In genomic region chr10:79823011-79823410, GRCm38 (mm10) we compare ENCODE assay signal across 13 mouse cellular contexts. TPM values are rescaled to one million over a fixed set of nuclear protein-coding genes. Genes with fewer than 3 reads are reported as not detected.
DNase-seq lines count a peak whose midpoint lies in the region; ATAC-seq and TF ChIP-seq lines count a peak whose summit lies in the region.
"Had no signal": no experiment of that assay in that cellular context is flagged by ENCODE, and none has a peak within 500 bp of the region (broad histone marks: within the 10 kb centered on the region; RNA-seq: fewer than 3 reads in every experiment).

No protein-coding gene starts in this region.

- no peak overlapping the region; the same call in 1 of the 2 replicates for H3K4me3 ChIP-seq in hindbrain, embryonic 10.5 days
- H3K4me3 ChIP-seq in hindbrain, postnatal 0 days (ENCODE audit: low read length) = no peak overlapping the region
- H3K4me3 ChIP-seq in lung, embryonic 14.5 days (ENCODE audit: low read depth, low read length) = no peak overlapping the region; the same call in 1 of the 2 replicates
- peak overlapping the region; percentile 21 for H3K4me3 ChIP-seq in intestine, embryonic 14.5 days (ENCODE audit: low read depth, low read length)
- peak overlapping the region; percentile 70 for H3K4me3 ChIP-seq in small intestine, adult 2 months (ENCODE audit: low read depth, low read length)
- H3K4me3 ChIP-seq: heart, embryonic 12.5 days had no signal

- H3K4me1 ChIP-seq in hindbrain, embryonic 10.5 days (replicated peaks) = peaks cover 42% of the 10 kb centered on the region
- H3K4me1 ChIP-seq in hindbrain, postnatal 0 days (ENCODE audit: insufficient read depth, low read length) = no peaks in the 10 kb centered on the region
- H3K4me1 ChIP-seq in lung, embryonic 14.5 days (ENCODE audit: insufficient read depth) = no peaks in the 10 kb centered on the region
- no peaks in the 10 kb centered on the region; the same call in 1 of the 2 replicates for H3K4me1 ChIP-seq in intestine, embryonic 14.5 days (replicated peaks; ENCODE audit: control insufficient read depth, insufficient read depth, low read length)
- peaks cover 43% of the 10 kb centered on the region for H3K4me1 ChIP-seq in small intestine, adult 2 months (ENCODE audit: control insufficient read depth, insufficient read depth, insufficient read length, low read length)

- H3K4me2 ChIP-seq in hindbrain, postnatal 0 days (ENCODE audit: low read depth, low read length) = no peak overlapping the region
- H3K4me2 ChIP-seq in lung, embryonic 14.5 days = peak overlapping the region; percentile 47
- H3K4me2 ChIP-seq in intestine, embryonic 14.5 days (ENCODE audit: low read length) = peak overlapping the region; percentile 42
- H3K4me2 ChIP-seq: heart, embryonic 12.5 days had no signal

- H3K9ac ChIP-seq in hindbrain, postnatal 0 days (replicated peaks; ENCODE audit: low read length) = no peak overlapping the region
- no peak overlapping the region; the same call in 1 of the 2 replicates for H3K9ac ChIP-seq in lung, embryonic 14.5 days
- H3K9ac ChIP-seq in intestine, embryonic 14.5 days (ENCODE audit: low read length) = peak overlapping the region; percentile 37

- peak; percentile 63; the same call in 1 of the 2 replicates for TF ChIP-seq POLR2A in small intestine, adult 2 months (IDR thresholded peaks at IDR 0.05; ENCODE audit: low read depth, low read length)

- H3K27me3 ChIP-seq in hindbrain, embryonic 10.5 days (ENCODE audit: insufficient read depth, poor library complexity, severe bottlenecking) = no peaks in the 10 kb centered on the region
- no peaks in the 10 kb centered on the region for H3K27me3 ChIP-seq in hindbrain, postnatal 0 days (ENCODE audit: insufficient read depth, low read length)
- H3K27me3 ChIP-seq in lung, embryonic 14.5 days (ENCODE audit: insufficient read depth, low read length) = no peaks in the 10 kb centered on the region
- no peaks in the 10 kb centered on the region for H3K27me3 ChIP-seq in intestine, embryonic 14.5 days (replicated peaks; ENCODE audit: control insufficient read depth, insufficient read depth, low read length)
- H3K27me3 ChIP-seq in small intestine, adult 2 months (ENCODE audit: control insufficient read depth, insufficient read depth, low read length) = no peaks in the 10 kb centered on the region
- H3K27me3 ChIP-seq: heart, embryonic 12.5 days had no signal

- no peak for DNase-seq in hindbrain, embryonic 10.5 days (ENCODE audit: low spot score)
- no peak for DNase-seq in hindbrain, postnatal 0 days (ENCODE audit: low spot score)
- no peak for DNase-seq in lung, embryonic 14.5 days
- DNase-seq in lung, postnatal 25 days (ENCODE audit: low spot score) = no peak
- peak; percentile 70 for DNase-seq in intestine, embryonic 14.5 days (ENCODE audit: low spot score)
- no peak for DNase-seq in cerebellum, postnatal 10 days
- DNase-seq: cerebellum, adult 11 months; left cerebral cortex, postnatal 4 days; right cerebral cortex, postnatal 14 days had no signal

- no peak for ATAC-seq in hindbrain, postnatal 0 days
- no peak for ATAC-seq in lung, embryonic 14.5 days (ENCODE audit: insufficient read depth)
- peak; percentile 20 for ATAC-seq in intestine, embryonic 14.5 days (replicated peaks; ENCODE audit: low FRiP score, low TSS enrichment, low read depth)
- ATAC-seq in megakaryocyte progenitor cell, adult 5-6 weeks (replicated peaks; ENCODE audit: poor library complexity) = no peak
- ATAC-seq: activated CD4-positive, CD25-positive, alpha-beta regulatory T cell, adult 4 months had no signal

- 0 out of 2 replicates have a peak, but pooled peaks cover 5% of the 10 kb centered on the region for H3K9me3 ChIP-seq in hindbrain, embryonic 10.5 days
- no peaks in the 10 kb centered on the region for H3K9me3 ChIP-seq in hindbrain, postnatal 0 days (ENCODE audit: low read length)
- no peaks in the 10 kb centered on the region for H3K9me3 ChIP-seq in lung, embryonic 14.5 days (ENCODE audit: low read depth, low read length)
- no peaks in the 10 kb centered on the region for H3K9me3 ChIP-seq in intestine, embryonic 14.5 days (ENCODE audit: control insufficient read depth, low read length)
- H3K9me3 ChIP-seq: heart, embryonic 12.5 days had no signal

- H3K27ac ChIP-seq in hindbrain, embryonic 10.5 days = peak overlapping the region; percentile 69
- H3K27ac ChIP-seq in hindbrain, postnatal 0 days = no peak overlapping the region
- no peak overlapping the region for H3K27ac ChIP-seq in lung, embryonic 14.5 days (ENCODE audit: low read depth)
- H3K27ac ChIP-seq in intestine, embryonic 14.5 days (ENCODE audit: low read depth) = peak overlapping the region; percentile 81
- peak overlapping the region; percentile 99 for H3K27ac ChIP-seq in small intestine, adult 2 months (ENCODE audit: insufficient read depth, low read depth, low read length)

- peaks cover 30% of the 10 kb centered on the region for H3K36me3 ChIP-seq in hindbrain, embryonic 10.5 days
- peaks cover 14% of the 10 kb centered on the region; the same call in 1 of the 2 replicates for H3K36me3 ChIP-seq in hindbrain, postnatal 0 days (ENCODE audit: insufficient read depth, low read length)
- H3K36me3 ChIP-seq in lung, embryonic 14.5 days (ENCODE audit: insufficient read depth) = peaks cover 24% of the 10 kb centered on the region
- H3K36me3 ChIP-seq in intestine, embryonic 14.5 days (ENCODE audit: control insufficient read depth, insufficient read depth, low read length) = peaks cover 11% of the 10 kb centered on the region
- H3K36me3 ChIP-seq in small intestine, adult 2 months (ENCODE audit: control insufficient read depth, insufficient read depth, low read length) = peaks cover 33% of the 10 kb centered on the region

- TF ChIP-seq CTCF in hindbrain, postnatal 0 days (IDR thresholded peaks at IDR 0.05; ENCODE audit: low read depth) = no peak
- no peak for TF ChIP-seq CTCF in lung, embryonic 14.5 days (IDR thresholded peaks at IDR 0.05; ENCODE audit: low read depth)
- TF ChIP-seq CTCF in small intestine, adult 2 months (IDR thresholded peaks at IDR 0.05; ENCODE audit: extremely low read depth, insufficient read length, insufficient replicate concordance, low read depth, low read length) = no peak

- 77% methylated on average over 6 of the region's 6 CpGs for WGBS in hindbrain, embryonic 10.5 days
- WGBS in hindbrain, postnatal 0 days = 78% methylated on average over 6 of the region's 6 CpGs
- WGBS in lung, embryonic 14.5 days = 72% methylated on average over 6 of the region's 6 CpGs
- 61% methylated on average over 6 of the region's 6 CpGs for WGBS in intestine, embryonic 14.5 days
- WGBS in small intestine, adult 2 months = 16% methylated on average over 6 of the region's 6 CpGs

RNA-seq across cellular contexts. Expression of gene Misp, which starts 2.2 kb away (rescaled TPM):
- 1.0 and 2.4 TPM in 2 replicates for polyA plus RNA-seq in hindbrain, embryonic 10.5 days (2016; fragmentation: Nextera tagmentation; extraction: Ambion mirVana)
- total RNA-seq in hindbrain, postnatal 0 days (2014; rRNA removed) = 0.05 and 0.22 TPM in 2 replicates
- 0.33 TPM in 1 of 2 replicates, not detected in the other for polyA plus RNA-seq in hindbrain, postnatal 0 days (2015; fragmentation: Nextera tagmentation; extraction: Ambion mirVana)
- 5.0 and 6.1 TPM in 2 replicates for polyA plus RNA-seq in lung, embryonic 14.5 days (2014; fragmentation: Nextera tagmentation; extraction: Ambion mirVana)
- polyA plus RNA-seq in intestine, embryonic 14.5 days (2014; fragmentation: Nextera tagmentation; extraction: Ambion mirVana) = 78.3 and 87.9 TPM in 2 replicates
- polyA plus RNA-seq in small intestine, adult 2 months (2012; rRNA removed) = 141 and 347 TPM in 2 replicates
- not detected in 2 replicates for total RNA-seq in megakaryocyte progenitor cell, adult 5-6 weeks (2015)
- 0.58 TPM in 1 of 2 replicates, not detected in the other for total RNA-seq in megakaryocyte progenitor cell, adult 5-6 weeks (2017)
- polyA plus RNA-seq: activated CD4-positive, CD25-positive, alpha-beta regulatory T cell, adult 4 months had no signal

RNA-seq across cellular contexts. Expression of gene Palm, which starts 29.6 kb away (rescaled TPM):
- 142 and 175 TPM in 2 replicates for polyA plus RNA-seq in hindbrain, embryonic 10.5 days (2016; fragmentation: Nextera tagmentation; extraction: Ambion mirVana)
- 156 and 157 TPM in 2 replicates for total RNA-seq in hindbrain, postnatal 0 days (2014; rRNA removed)
- 221 and 242 TPM in 2 replicates for polyA plus RNA-seq in hindbrain, postnatal 0 days (2015; fragmentation: Nextera tagmentation; extraction: Ambion mirVana)
- polyA plus RNA-seq in lung, embryonic 14.5 days (2014; fragmentation: Nextera tagmentation; extraction: Ambion mirVana) = 68.1 and 72.4 TPM in 2 replicates
- polyA plus RNA-seq in intestine, embryonic 14.5 days (2014; fragmentation: Nextera tagmentation; extraction: Ambion mirVana) = 63.4 and 66.2 TPM in 2 replicates
- polyA plus RNA-seq in small intestine, adult 2 months (2012; rRNA removed) = 13.0 and 24.0 TPM in 2 replicates
- total RNA-seq in megakaryocyte progenitor cell, adult 5-6 weeks (2015) = 65.3 and 71.4 TPM in 2 replicates
- total RNA-seq in megakaryocyte progenitor cell, adult 5-6 weeks (2017) = 43.4 and 53.4 TPM in 2 replicates

RNA-seq across cellular contexts. Expression of gene Ptbp1, which starts 31.2 kb away (rescaled TPM):
- polyA plus RNA-seq in hindbrain, embryonic 10.5 days (2016; fragmentation: Nextera tagmentation; extraction: Ambion mirVana) = 288 and 338 TPM in 2 replicates
- 166 and 173 TPM in 2 replicates for total RNA-seq in hindbrain, postnatal 0 days (2014; rRNA removed)
- 58.9 and 65.5 TPM in 2 replicates for polyA plus RNA-seq in hindbrain, postnatal 0 days (2015; fragmentation: Nextera tagmentation; extraction: Ambion mirVana)
- 355 and 366 TPM in 2 replicates for polyA plus RNA-seq in lung, embryonic 14.5 days (2014; fragmentation: Nextera tagmentation; extraction: Ambion mirVana)
- 286 and 291 TPM in 2 replicates for polyA plus RNA-seq in intestine, embryonic 14.5 days (2014; fragmentation: Nextera tagmentation; extraction: Ambion mirVana)
- 150 and 285 TPM in 2 replicates for polyA plus RNA-seq in small intestine, adult 2 months (2012; rRNA removed)
- total RNA-seq in megakaryocyte progenitor cell, adult 5-6 weeks (2015) = 218 and 262 TPM in 2 replicates
- 172 and 187 TPM in 2 replicates for total RNA-seq in megakaryocyte progenitor cell, adult 5-6 weeks (2017)

RNA-seq across cellular contexts. Expression of gene Prss57, which starts 32.2 kb away (rescaled TPM):
- polyA plus RNA-seq in hindbrain, embryonic 10.5 days (2016; fragmentation: Nextera tagmentation; extraction: Ambion mirVana) = 0.10 TPM in 1 of 2 replicates, not detected in the other
- total RNA-seq in hindbrain, postnatal 0 days (2014; rRNA removed) = 0.54 and 1.8 TPM in 2 replicates
- 0.13 and 0.33 TPM in 2 replicates for polyA plus RNA-seq in hindbrain, postnatal 0 days (2015; fragmentation: Nextera tagmentation; extraction: Ambion mirVana)
- 0.11 TPM in 1 of 2 replicates, not detected in the other for polyA plus RNA-seq in lung, embryonic 14.5 days (2014; fragmentation: Nextera tagmentation; extraction: Ambion mirVana)
- 0.45 TPM in 1 of 2 replicates, not detected in the other for polyA plus RNA-seq in intestine, embryonic 14.5 days (2014; fragmentation: Nextera tagmentation; extraction: Ambion mirVana)
- 0.24 and 0.67 TPM in 2 replicates for polyA plus RNA-seq in small intestine, adult 2 months (2012; rRNA removed)
- 160 and 189 TPM in 2 replicates for total RNA-seq in megakaryocyte progenitor cell, adult 5-6 weeks (2015)
- 95.1 and 100.0 TPM in 2 replicates for total RNA-seq in megakaryocyte progenitor cell, adult 5-6 weeks (2017)

RNA-seq across cellular contexts. Expression of gene Fstl3, which starts 45.9 kb away (rescaled TPM):
- polyA plus RNA-seq in hindbrain, embryonic 10.5 days (2016; fragmentation: Nextera tagmentation; extraction: Ambion mirVana) = 1.7 and 1.8 TPM in 2 replicates
- 2.6 and 3.3 TPM in 2 replicates for total RNA-seq in hindbrain, postnatal 0 days (2014; rRNA removed)
- 3.1 and 3.2 TPM in 2 replicates for polyA plus RNA-seq in hindbrain, postnatal 0 days (2015; fragmentation: Nextera tagmentation; extraction: Ambion mirVana)
- 12.2 and 12.4 TPM in 2 replicates for polyA plus RNA-seq in lung, embryonic 14.5 days (2014; fragmentation: Nextera tagmentation; extraction: Ambion mirVana)
- 10.1 and 11.1 TPM in 2 replicates for polyA plus RNA-seq in intestine, embryonic 14.5 days (2014; fragmentation: Nextera tagmentation; extraction: Ambion mirVana)
- polyA plus RNA-seq in small intestine, adult 2 months (2012; rRNA removed) = 16.0 and 19.6 TPM in 2 replicates
- total RNA-seq in megakaryocyte progenitor cell, adult 5-6 weeks (2015) = 1.6 and 2.7 TPM in 2 replicates
- 1.3 and 3.6 TPM in 2 replicates for total RNA-seq in megakaryocyte progenitor cell, adult 5-6 weeks (2017)

Comparison
In these comparisons a context has a peak if more than half of its experiments do, and no peak if none do; other contexts are left out.
1. H3K27ac ChIP-seq: peak in hindbrain, embryonic 10.5 days (single experiment), intestine, embryonic 14.5 days (single experiment) and small intestine, adult 2 months (single experiment); none in hindbrain, postnatal 0 days (single experiment) and lung, embryonic 14.5 days (single experiment).
2. H3K4me3 ChIP-seq: peak in intestine, embryonic 14.5 days (single experiment) and small intestine, adult 2 months (single experiment); none in hindbrain, embryonic 10.5 days (single experiment), hindbrain, postnatal 0 days (single experiment) and lung, embryonic 14.5 days (single experiment).
3. RNA of gene Misp, which starts 2.2 kb away (polyA plus RNA-seq): 141 to 347 TPM in small intestine, adult 2 months and 78.3 to 87.9 TPM in intestine, embryonic 14.5 days; 5.0 to 6.1 TPM in lung, embryonic 14.5 days, 1.0 to 2.4 TPM in hindbrain, embryonic 10.5 days and 0.33 TPM in hindbrain, postnatal 0 days; every median in the first group is over 10 times any median in the second.